Mouse (Mus musculus) heart, postnatal 10 days (tissue): ENCODE measurements around the gene Gm17657. TPM values are rescaled to one million over a fixed set of nuclear protein-coding genes. Genes with fewer than 3 reads are reported as not detected.
"Not testable (repeated sequence)": the region's sequence is repeated elsewhere in the genome, so short reads cannot be mapped to it uniquely, and the experiment has no call there.

Source experiments
- DNase-seq, 2 experiments: peaks; one replicate each; pipeline ENCODE4 v3.0.0; 2021
- intact Hi-C: fragments of 180-260 bp; cut with DNase I; formaldehyde crosslinking; loops from one replicate; pipeline ENCODE4 v1.15.1; 2025
- total RNA-seq, 2 experiments: library from RNA; stranded (reverse); gene quantifications; 2 replicates each; pipeline ENCODE4 v1.2.3; 2021

Gene Gm17657
- total RNA-seq, 2 experiments from 2014 or later: not detected

- intact Hi-C loops: no loop called here
- no peak for DNase-seq
These were observed 444 bp downstream of the Gm17657 start for GRCm38 (mm10) chr17:29548994-29549393.

- no peak for DNase-seq
- intact Hi-C loops: no loop called here
These were observed 944 bp downstream of the Gm17657 start for GRCm38 (mm10) chr17:29548494-29548893.

GRCm38 (mm10) chr17:29545241-29545640, 4.2 kb downstream of the Gm17657 start:
- DNase-seq: no peak
- intact Hi-C loops: no loop called here

GRCm38 (mm10) chr17:29544064-29544463, 5.4 kb downstream of the Gm17657 start:
- intact Hi-C loops: no loop called here
- no peak for DNase-seq

GRCm38 (mm10) chr17:29542831-29543690, 6.4 kb downstream of the Gm17657 start:
- intact Hi-C loops: no loop called here
- DNase-seq: no peak

GRCm38 (mm10) chr17:29541419-29541818, 8.0 kb downstream of the Gm17657 start:
- intact Hi-C loops: no loop called here
- DNase-seq: peak; percentile 87 to 90

GRCm38 (mm10) chr17:29540426-29540825, 9.0 kb downstream of the Gm17657 start:
- DNase-seq: no peak
- intact Hi-C loops: no loop called here

- intact Hi-C loops: no loop called here
- DNase-seq: no peak
These were observed 15.6 kb downstream of the Gm17657 start for GRCm38 (mm10) chr17:29533866-29534265.

- DNase-seq: no peak
These were observed 17.6 kb downstream of the Gm17657 start for GRCm38 (mm10) chr17:29531757-29532384.

GRCm38 (mm10) chr17:29531278-29531677, 18.2 kb downstream of the Gm17657 start:
- no peak for DNase-seq
- intact Hi-C loops: no loop called here

More at GRCm38 (mm10) chr17:29531757-29532384, 17.6 kb downstream of the Gm17657 start:
- intact Hi-C loops: no loop called here

- intact Hi-C loops: no loop called here
These were observed 18.9 kb downstream of the Gm17657 start for GRCm38 (mm10) chr17:29530508-29530907.

GRCm38 (mm10) chr17:29528568-29529187, 20.8 kb downstream of the Gm17657 start:
- DNase-seq: peak in 1 of 2 experiments; percentile 27
- intact Hi-C loops: no loop called here

More at GRCm38 (mm10) chr17:29530508-29530907, 18.9 kb downstream of the Gm17657 start:
- DNase-seq: no peak

GRCm38 (mm10) chr17:29525613-29526012, 23.8 kb downstream of the Gm17657 start:
- intact Hi-C loops: no loop called here

GRCm38 (mm10) chr17:29519731-29520130, 29.7 kb downstream of the Gm17657 start:
- DNase-seq: no peak
- intact Hi-C loops: no loop called here

More at GRCm38 (mm10) chr17:29525613-29526012, 23.8 kb downstream of the Gm17657 start:
- DNase-seq: no peak

GRCm38 (mm10) chr17:29518665-29519064, 30.8 kb downstream of the Gm17657 start:
- intact Hi-C loops: not testable (repeated sequence)

GRCm38 (mm10) chr17:29514435-29514834, 35.0 kb downstream of the Gm17657 start:
- DNase-seq: peak; percentile 87 to 90
- intact Hi-C loops: loop anchor here (1.0 to 5.0 kb wide), 2 partner anchors 133 to 247 kb away; partner anchors contain the start of gene BC004004

More at GRCm38 (mm10) chr17:29518665-29519064, 30.8 kb downstream of the Gm17657 start:
- DNase-seq: not testable (repeated sequence)

- intact Hi-C loops: loop anchor here (1.0 to 5.0 kb wide), 3 partner anchors 14 to 246 kb away; partner anchors contain the start of gene BC004004
- peak; percentile 78 to 83 for DNase-seq
These were observed 36.3 kb downstream of the Gm17657 start for GRCm38 (mm10) chr17:29513044-29513730.

- DNase-seq: no peak
- intact Hi-C loops: loop anchor here (5.0 kb wide), 1 partner anchor 243 kb away; the partner anchor contains the start of gene BC004004
These were observed 38.7 kb downstream of the Gm17657 start for GRCm38 (mm10) chr17:29510691-29511090.

GRCm38 (mm10) chr17:29508927-29509608, 40.4 kb downstream of the Gm17657 start:
- intact Hi-C loops: no loop called here
- DNase-seq: no peak

- intact Hi-C loops: no loop called here
- DNase-seq: no peak
These were observed 45.7 kb downstream of the Gm17657 start for GRCm38 (mm10) chr17:29503700-29504099.
